Mouse (Mus musculus) liver, embryonic 14.5 days (tissue): ENCODE measurements around the gene Pcsk4.

Experiments
- CTCF ChIP-seq: IDR thresholded peaks from 2 replicates; pipeline ENCODE4 v1.5.1; 2016; ENCODE audit warnings: antibody characterized with exemption, low read depth, control low read depth
- EP300 ChIP-seq: IDR thresholded peaks from 2 replicates; pipeline ENCODE4 v1.6.1; 2016; ENCODE audit warnings: antibody characterized with exemption, low read depth

- no peak for TF ChIP-seq CTCF
- no peak for TF ChIP-seq EP300
Measured at GRCm38 (mm10) chr10:80279273-80279672, 50.0 kb downstream of the Pcsk4 start.
